ENCODE assay signal across 9 mouse cellular contexts in genomic region chr2:146226484-146226883, GRCm38 (mm10). TPM values are rescaled to one million over a fixed set of nuclear protein-coding genes. Genes with fewer than 3 reads are reported as not detected.
DNase-seq lines count a peak whose midpoint lies in the region; ATAC-seq lines count a peak whose summit lies in the region.
"Had no signal": no experiment of that assay in that cellular context is flagged by ENCODE, and none has a peak within 500 bp of the region (broad histone marks: within the 10 kb centered on the region; RNA-seq: fewer than 3 reads in every experiment).

No protein-coding gene starts in this region.

- intact Hi-C loops in heart, postnatal 14 days (cut with DNase I) = loop anchor here (10.0 kb wide), 1 partner anchor 858 kb away; the partner anchor contains the start of gene Nkx2-4

- ATAC-seq in common myeloid progenitor, adult 5-6 weeks (replicated peaks; ENCODE audit: low read depth, poor library complexity, severe bottlenecking) = peak; percentile 73

- peak; percentile 40 to 60 for DNase-seq in heart, postnatal 14 days
- no peak for DNase-seq in heart, adult 8-10 months (ENCODE audit: low spot score)
- peak; percentile 29 for DNase-seq in induced T-regulatory cell, adult 2 months (ENCODE audit: low read depth)
- peak; percentile 43 to 52 for DNase-seq in lung, postnatal 4 days
- DNase-seq in gastrocnemius, postnatal 25 days = no peak
- no peak for DNase-seq in layer of hippocampus, adult 8-10 months (ENCODE audit: low spot score in 2 of 2)
- no peak for DNase-seq in c-Kit-positive CD71-positive TER-119-positive erythroid progenitor cells, embryonic 14.5 days (ENCODE audit: low spot score)

RNA-seq across cellular contexts. Expression of gene Insm1, which starts 4.8 kb away (rescaled TPM):
- total RNA-seq in heart, postnatal 14 days (2021) = under 1 TPM in 1 of 2 experiments, not detected in 1; 0.12 TPM
- not detected for total RNA-seq in heart, adult 8-10 months (2022)
- total RNA-seq in common myeloid progenitor, adult 5-6 weeks (2017) = not detected in 2 replicates
- not detected for total RNA-seq in gastrocnemius, postnatal 25 days (2021)
- total RNA-seq in layer of hippocampus, adult 8-10 months (2022) = 1 to 10 TPM; 5.6 to 6.6 (median 5.8) TPM
- total RNA-seq: heart, adult 2 months had no signal

Comparison
In these comparisons a context has a peak if more than half of its experiments do, and no peak if none do; other contexts are left out.
1. DNase-seq: peak in heart, postnatal 14 days (2 of 2), induced T-regulatory cell, adult 2 months (single experiment) and lung, postnatal 4 days (2 of 2); none in heart, adult 8-10 months (single experiment), gastrocnemius, postnatal 25 days (single experiment), layer of hippocampus, adult 8-10 months (0 of 2) and c-Kit-positive CD71-positive TER-119-positive erythroid progenitor cells, embryonic 14.5 days (single experiment).